Mouse (Mus musculus) liver, embryonic 14.5 days (tissue): ENCODE results near the gene Borcs7.

Experiments used
- CTCF ChIP-seq: IDR thresholded peaks from 2 replicates; pipeline ENCODE4 v1.5.1; 2016; ENCODE audit warnings: antibody characterized with exemption, low read depth, control low read depth
- EP300 ChIP-seq: IDR thresholded peaks from 2 replicates; pipeline ENCODE4 v1.6.1; 2016; ENCODE audit warnings: antibody characterized with exemption, low read depth

DNA sequence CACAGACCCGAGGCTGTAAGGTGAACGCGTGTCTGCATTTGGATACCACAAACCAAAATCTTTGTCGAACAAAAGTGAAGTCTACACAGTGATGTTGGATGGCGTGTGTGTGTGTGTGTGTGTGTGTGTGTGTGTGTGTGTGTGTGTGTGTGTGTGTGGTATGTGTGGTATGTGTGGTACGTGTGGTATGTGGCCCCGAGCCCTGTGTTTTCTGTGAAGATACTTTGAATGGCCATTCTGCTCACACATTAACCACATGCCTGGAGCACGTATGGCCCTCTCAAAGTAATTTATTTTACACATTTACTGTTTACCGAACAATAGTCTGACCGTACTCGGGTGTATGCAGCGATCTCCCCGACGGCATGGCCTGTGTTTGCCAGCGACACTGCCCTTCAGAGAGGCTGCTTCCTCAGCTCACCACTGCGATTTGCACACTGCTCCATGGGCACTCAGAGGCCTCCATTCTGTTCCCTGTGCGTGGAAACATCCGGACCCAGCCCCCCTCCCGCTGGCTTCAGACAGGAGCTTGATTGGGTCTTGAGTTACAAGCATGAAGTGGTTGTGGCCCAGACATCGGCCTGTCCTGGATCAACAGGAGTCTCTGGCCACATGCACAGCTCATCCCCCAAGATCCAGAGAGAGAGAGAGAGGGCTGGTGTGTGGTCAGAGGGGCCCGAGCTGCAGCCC, 33.4 kb upstream of the Borcs7 start:
- no peak for TF ChIP-seq CTCF
- TF ChIP-seq EP300 = no peak
